Mouse (Mus musculus): ENCODE data around the gene Gm20388. TPM values are rescaled to one million over a fixed set of nuclear protein-coding genes. Genes with fewer than 3 reads are reported as not detected.

The Gm20388 gene
- polyA plus RNA-seq, 1 experiment from 2014 or later = 5.3 TPM

DNA sequence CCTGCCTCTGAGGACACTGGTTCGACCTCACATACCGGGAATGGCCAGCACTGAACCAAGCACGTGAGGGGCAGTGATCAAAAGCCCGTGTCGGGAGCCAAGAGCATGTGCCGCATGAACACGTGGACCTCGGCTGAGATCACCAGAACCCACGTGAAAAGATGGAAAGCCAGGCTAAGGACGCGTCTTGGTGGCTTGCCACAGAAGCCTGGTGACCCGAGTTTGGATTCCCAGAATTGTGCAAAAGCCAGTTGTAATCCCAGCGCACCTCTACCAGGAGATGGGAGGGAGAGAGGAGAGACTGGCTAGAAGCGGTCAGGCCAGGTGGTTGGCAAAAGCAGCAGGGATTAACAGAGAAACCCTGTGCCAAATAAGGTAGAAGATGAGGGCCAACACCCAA lies 2605.1 kb downstream of the Gm20388 start:
- 91% methylated on average over 14 of the region's 14 CpGs for WGBS
- no peak overlapping the region for H3K4me2 ChIP-seq
- no peak overlapping the region for H3K9ac ChIP-seq (ENCODE audit: low read depth, low read length)
- H3K9me3 ChIP-seq (ENCODE audit: control insufficient read depth, low read length) = no peaks in the 10 kb centered on the region
- H3K36me3 ChIP-seq (ENCODE audit: control insufficient read depth, insufficient read depth, low read length) = peaks cover 19% of the 10 kb centered on the region
- H3K27me3 ChIP-seq (replicated peaks; ENCODE audit: control insufficient read depth, insufficient read depth, low read length) = no peaks in the 10 kb centered on the region
- DNase-seq (ENCODE audit: low spot score) (no peak), ATAC-seq (replicated peaks; ENCODE audit: low FRiP score) (no peak)
- H3K4me3 ChIP-seq (ENCODE audit: low read depth, low read length) = no peak overlapping the region
- peaks cover 59% of the 10 kb centered on the region for H3K4me1 ChIP-seq (replicated peaks; ENCODE audit: control insufficient read depth, insufficient read depth, low read length)
- H3K27ac ChIP-seq (ENCODE audit: low read depth, low read length) = no peak overlapping the region

DNA sequence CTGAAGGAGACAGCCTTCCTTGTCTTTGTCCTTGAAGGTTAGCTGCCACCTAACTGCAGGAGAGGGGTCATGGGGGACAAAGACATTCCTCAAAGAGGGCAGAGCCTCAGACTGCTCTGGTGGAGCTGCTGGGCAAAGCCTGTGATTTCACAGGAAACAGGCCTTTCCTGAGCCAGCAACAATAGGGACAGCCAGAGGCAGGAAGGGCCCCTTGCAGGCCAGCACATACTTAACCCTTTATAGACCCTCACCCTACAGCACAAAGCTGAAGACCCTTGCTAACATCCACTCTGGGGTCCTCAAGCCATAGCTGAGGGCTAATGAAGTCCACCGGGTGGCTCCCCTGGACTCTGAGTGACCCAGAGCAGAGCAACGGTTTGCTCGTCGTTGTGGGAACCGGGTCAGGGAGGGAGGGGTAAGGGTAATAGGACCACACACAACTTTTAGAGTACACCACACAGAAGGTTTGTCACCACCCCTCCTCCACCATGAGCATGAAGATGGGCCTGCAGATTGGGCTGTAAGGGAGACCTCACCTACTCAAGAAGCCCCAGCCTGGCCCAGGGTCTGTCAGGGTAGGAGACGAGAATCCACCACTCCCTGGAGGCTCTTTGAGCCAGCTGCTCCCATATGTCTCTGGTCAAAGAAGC lies 2607.0 kb downstream of the Gm20388 start:
- Histone ChIP-seq H3K4me3 (ENCODE audit: low read depth, low read length) (no peak overlapping the region), H3K9ac (ENCODE audit: low read depth, low read length) (0 out of 2 replicates have a peak overlapping the region, but pooled peaks have one; percentile 34), H3K36me3 (ENCODE audit: control insufficient read depth, insufficient read depth, low read length) (peaks cover 10% of the 10 kb centered on the region), H3K27ac (ENCODE audit: low read depth, low read length) (peak overlapping the region; percentile 66), H3K9me3 (ENCODE audit: control insufficient read depth, low read length) (no peaks in the 10 kb centered on the region), H3K4me1 (replicated peaks; ENCODE audit: control insufficient read depth, insufficient read depth, low read length) (peaks cover 58% of the 10 kb centered on the region), H3K4me2 (no peak overlapping the region; the same call in 1 of the 2 replicates), H3K27me3 (replicated peaks; ENCODE audit: control insufficient read depth, insufficient read depth, low read length) (no peaks in the 10 kb centered on the region)
- ATAC-seq (replicated peaks; ENCODE audit: low FRiP score) = peak; percentile 16; the same call in 1 of the 2 replicates
- 25% methylated on average over 6 of the region's 6 CpGs for WGBS
- no peak for DNase-seq (ENCODE audit: low spot score)

DNA sequence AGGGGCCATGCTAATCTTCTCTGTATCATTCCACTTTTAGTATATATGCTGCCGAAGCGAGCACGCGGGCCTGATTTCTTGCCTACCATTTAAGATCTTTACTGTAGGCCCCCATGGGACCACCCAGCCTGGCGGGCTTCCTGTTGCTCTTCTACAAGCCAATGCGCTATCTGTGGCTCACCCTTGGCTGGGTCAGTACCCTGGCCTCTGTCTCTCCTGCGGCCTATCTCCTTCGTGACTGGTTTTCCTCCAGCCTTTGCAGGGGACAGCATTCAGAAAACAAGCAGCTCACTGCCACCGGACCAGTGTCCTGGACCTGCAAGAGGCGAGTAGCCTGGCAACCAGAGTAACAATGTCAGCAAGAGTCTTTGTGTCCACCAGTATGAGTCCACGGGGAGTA lies 2610.0 kb downstream of the Gm20388 start:
- Histone ChIP-seq H3K36me3 (ENCODE audit: control insufficient read depth, insufficient read depth, low read length) (no peaks in the 10 kb centered on the region; the same call in 1 of the 2 replicates), H3K27ac (ENCODE audit: low read depth, low read length) (no peak overlapping the region; the same call in 1 of the 2 replicates), H3K9me3 (ENCODE audit: control insufficient read depth, low read length) (no peaks in the 10 kb centered on the region), H3K9ac (ENCODE audit: low read depth, low read length) (no peak overlapping the region), H3K4me3 (ENCODE audit: low read depth, low read length) (no peak overlapping the region), H3K4me1 (replicated peaks; ENCODE audit: control insufficient read depth, insufficient read depth, low read length) (peaks cover 82% of the 10 kb centered on the region), H3K27me3 (replicated peaks; ENCODE audit: control insufficient read depth, insufficient read depth, low read length) (no peaks in the 10 kb centered on the region), H3K4me2 (peak overlapping the region; percentile 15; the same call in 1 of the 2 replicates)
- no peak for DNase-seq (ENCODE audit: low spot score)
- 58% methylated on average over 11 of the region's 11 CpGs for whole genome bisulfite sequencing
- no peak for ATAC-seq (replicated peaks; ENCODE audit: low FRiP score)

DNA sequence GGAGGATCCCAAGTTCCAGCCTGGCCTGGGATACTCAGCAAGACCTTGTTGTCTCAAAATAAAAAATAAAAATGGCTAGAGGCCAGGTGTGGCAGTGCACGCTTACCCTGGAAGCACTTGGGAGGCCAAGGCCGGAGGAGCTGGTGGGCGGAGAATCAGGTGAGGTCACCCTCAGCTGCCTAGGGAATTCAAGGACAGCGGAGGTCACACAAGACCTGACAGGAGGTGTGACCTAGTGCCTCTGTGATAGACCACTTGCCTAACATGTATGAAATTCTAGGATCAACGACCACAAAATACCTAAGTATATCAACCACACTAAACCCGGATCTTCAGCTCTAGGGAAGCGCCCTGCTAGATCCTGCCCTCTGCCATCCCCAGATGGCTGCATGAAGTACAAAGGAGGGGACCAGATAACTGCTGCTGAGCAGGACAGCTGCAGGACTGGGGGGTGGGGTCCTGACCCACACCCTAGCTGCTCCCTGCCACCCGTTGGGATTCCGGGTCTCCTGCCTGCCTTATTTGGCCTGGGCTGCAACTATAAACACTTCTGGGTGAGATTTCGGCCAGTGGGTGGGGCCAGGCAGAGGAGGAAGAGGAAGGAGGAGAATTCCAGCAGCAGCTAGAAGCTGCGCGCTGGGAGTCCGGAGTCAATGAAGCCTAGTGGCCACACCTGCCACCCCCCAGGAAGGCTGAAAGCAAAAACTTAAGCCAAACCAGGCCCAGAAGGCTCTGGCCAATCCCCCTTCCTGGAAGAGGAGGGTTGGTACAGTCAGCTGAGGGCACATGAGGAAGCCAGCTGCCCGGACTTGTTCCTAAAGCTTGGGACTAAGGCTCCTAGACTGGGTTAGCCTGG lies 2612.4 kb downstream of the Gm20388 start:
- peak overlapping the region; percentile 67 for H3K27ac ChIP-seq (ENCODE audit: low read depth, low read length)
- WGBS = 55% methylated on average over 14 of the region's 14 CpGs
- no peaks in the 10 kb centered on the region for H3K9me3 ChIP-seq (ENCODE audit: control insufficient read depth, low read length)
- no peak for DNase-seq (ENCODE audit: low spot score)
- H3K27me3 ChIP-seq (replicated peaks; ENCODE audit: control insufficient read depth, insufficient read depth, low read length) = no peaks in the 10 kb centered on the region
- H3K36me3 ChIP-seq (ENCODE audit: control insufficient read depth, insufficient read depth, low read length) = no peaks in the 10 kb centered on the region; the same call in 1 of the 2 replicates
- peak overlapping the region; percentile 31 for H3K9ac ChIP-seq (ENCODE audit: low read depth, low read length)
- H3K4me3 ChIP-seq (ENCODE audit: low read depth, low read length) = 0 out of 2 replicates have a peak overlapping the region, but pooled peaks have one; percentile 4
- peak overlapping the region; percentile 59 for H3K4me2 ChIP-seq
- H3K4me1 ChIP-seq (replicated peaks; ENCODE audit: control insufficient read depth, insufficient read depth, low read length) = peaks cover 82% of the 10 kb centered on the region
- ATAC-seq (replicated peaks; ENCODE audit: low FRiP score) = no peak

DNA sequence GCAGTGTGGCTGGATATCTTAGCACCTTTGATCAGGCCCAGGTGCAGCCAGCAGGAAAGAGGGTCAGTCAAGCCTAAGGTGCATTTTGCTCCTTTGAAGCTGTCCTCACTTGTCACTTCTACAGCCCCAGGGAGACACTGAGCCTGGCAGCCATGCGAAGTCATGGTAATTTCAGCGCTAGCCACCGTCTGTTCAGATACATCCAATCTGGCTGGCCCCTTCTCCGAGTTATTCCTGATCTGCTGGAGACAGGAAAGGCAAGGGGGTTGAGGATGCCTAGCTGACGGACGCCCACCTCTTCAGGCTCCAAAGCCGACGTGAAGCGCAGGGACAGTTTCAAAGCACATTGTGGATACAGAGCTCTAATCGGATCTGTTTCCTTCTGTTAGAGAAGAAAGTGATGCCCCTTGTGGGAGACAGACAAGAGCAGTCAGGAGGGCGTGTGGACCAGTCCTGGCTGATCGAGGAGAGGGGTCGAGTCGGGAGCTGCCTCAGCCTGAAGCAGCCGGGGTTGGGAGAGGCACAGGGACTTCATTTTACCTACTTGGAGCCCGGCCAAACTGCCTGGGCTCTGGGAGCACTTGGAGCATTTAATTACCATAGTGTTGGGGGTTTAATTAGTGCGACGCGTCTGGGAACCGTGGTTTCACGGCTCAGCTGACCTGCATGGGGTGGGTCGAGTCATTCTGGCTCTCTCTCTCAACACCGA lies 2613.2 kb downstream of the Gm20388 start:
- DNase-seq (ENCODE audit: low spot score) = no peak
- Histone ChIP-seq H3K27me3 (replicated peaks; ENCODE audit: control insufficient read depth, insufficient read depth, low read length) (no peaks in the 10 kb centered on the region), H3K36me3 (ENCODE audit: control insufficient read depth, insufficient read depth, low read length) (peaks cover 6% of the 10 kb centered on the region), H3K4me1 (replicated peaks; ENCODE audit: control insufficient read depth, insufficient read depth, low read length) (peaks cover 75% of the 10 kb centered on the region), H3K4me2 (peak overlapping the region; percentile 59), H3K4me3 (ENCODE audit: low read depth, low read length) (0 out of 2 replicates have a peak overlapping the region, but pooled peaks have one; percentile 4), H3K27ac (ENCODE audit: low read depth, low read length) (peak overlapping the region; percentile 67), H3K9ac (ENCODE audit: low read depth, low read length) (peak overlapping the region; percentile 31), H3K9me3 (ENCODE audit: control insufficient read depth, low read length) (no peaks in the 10 kb centered on the region)
- 45% methylated on average over 23 of the region's 23 CpGs for WGBS
- ATAC-seq (replicated peaks; ENCODE audit: low FRiP score) = no peak

DNA sequence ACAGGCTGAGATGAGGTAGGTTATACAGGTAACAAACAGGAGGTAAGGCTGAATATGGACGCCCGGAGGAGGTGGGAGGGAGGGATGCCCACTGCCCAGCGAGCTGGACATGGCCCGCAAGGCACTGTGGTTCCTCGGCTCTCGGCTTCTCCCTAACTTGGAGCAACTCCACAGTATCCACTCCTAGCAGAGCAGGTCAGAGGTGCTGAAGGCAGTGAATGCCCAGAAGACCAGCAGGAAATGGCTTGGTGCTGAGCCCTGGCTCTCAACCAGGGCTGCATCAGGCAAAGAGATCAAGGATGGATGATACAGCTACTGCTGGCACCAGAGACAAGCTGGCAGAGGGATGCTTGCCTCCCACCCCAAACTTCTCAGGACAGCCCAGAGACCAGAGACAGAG lies 2613.9 kb downstream of the Gm20388 start:
- peak overlapping the region; percentile 67 for H3K27ac ChIP-seq (ENCODE audit: low read depth, low read length)
- H3K36me3 ChIP-seq (ENCODE audit: control insufficient read depth, insufficient read depth, low read length) = peaks cover 10% of the 10 kb centered on the region
- H3K9ac ChIP-seq (ENCODE audit: low read depth, low read length) = peak overlapping the region; percentile 41
- peak overlapping the region; percentile 59 for H3K4me2 ChIP-seq
- DNase-seq (ENCODE audit: low spot score) (no peak), ATAC-seq (replicated peaks; ENCODE audit: low FRiP score) (no peak)
- H3K9me3 ChIP-seq (ENCODE audit: control insufficient read depth, low read length) = no peaks in the 10 kb centered on the region
- peaks cover 69% of the 10 kb centered on the region for H3K4me1 ChIP-seq (replicated peaks; ENCODE audit: control insufficient read depth, insufficient read depth, low read length)
- H3K4me3 ChIP-seq (ENCODE audit: low read depth, low read length) = no peak overlapping the region
- WGBS = 87% methylated on average over 6 of the region's 6 CpGs
- H3K27me3 ChIP-seq (replicated peaks; ENCODE audit: control insufficient read depth, insufficient read depth, low read length) = no peaks in the 10 kb centered on the region

DNA sequence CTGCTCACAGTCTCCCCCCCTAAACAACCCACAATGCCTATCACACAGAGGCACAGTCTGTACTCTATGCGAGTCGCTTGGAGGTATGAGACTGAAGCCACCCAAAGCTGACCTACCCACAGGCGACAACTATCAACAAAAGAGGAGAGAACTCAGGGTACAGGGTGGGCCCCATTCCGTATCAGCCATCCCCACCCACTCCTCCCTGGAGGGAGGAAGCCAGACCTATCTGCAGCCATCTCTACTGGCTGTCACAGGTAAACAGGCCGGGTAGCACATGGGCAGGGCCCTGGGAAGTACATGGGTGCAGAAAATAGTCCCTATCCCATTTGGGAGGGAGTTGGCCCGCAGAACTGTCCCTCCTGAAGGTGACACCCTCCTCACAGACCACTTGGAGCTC lies 2614.4 kb downstream of the Gm20388 start:
- Histone ChIP-seq H3K27ac (ENCODE audit: low read depth, low read length) (peak overlapping the region; percentile 67), H3K9ac (ENCODE audit: low read depth, low read length) (peak overlapping the region; percentile 41), H3K27me3 (replicated peaks; ENCODE audit: control insufficient read depth, insufficient read depth, low read length) (no peaks in the 10 kb centered on the region), H3K4me1 (replicated peaks; ENCODE audit: control insufficient read depth, insufficient read depth, low read length) (peaks cover 64% of the 10 kb centered on the region), H3K4me2 (peak overlapping the region; percentile 59), H3K4me3 (ENCODE audit: low read depth, low read length) (peak overlapping the region; percentile 20; the same call in 1 of the 2 replicates), H3K36me3 (ENCODE audit: control insufficient read depth, insufficient read depth, low read length) (peaks cover 10% of the 10 kb centered on the region), H3K9me3 (ENCODE audit: control insufficient read depth, low read length) (no peaks in the 10 kb centered on the region)
- whole genome bisulfite sequencing = 47% methylated on average over 6 of the region's 6 CpGs
- ATAC-seq (replicated peaks; ENCODE audit: low FRiP score) (peak; percentile 87), DNase-seq (ENCODE audit: low spot score) (no peak)

DNA sequence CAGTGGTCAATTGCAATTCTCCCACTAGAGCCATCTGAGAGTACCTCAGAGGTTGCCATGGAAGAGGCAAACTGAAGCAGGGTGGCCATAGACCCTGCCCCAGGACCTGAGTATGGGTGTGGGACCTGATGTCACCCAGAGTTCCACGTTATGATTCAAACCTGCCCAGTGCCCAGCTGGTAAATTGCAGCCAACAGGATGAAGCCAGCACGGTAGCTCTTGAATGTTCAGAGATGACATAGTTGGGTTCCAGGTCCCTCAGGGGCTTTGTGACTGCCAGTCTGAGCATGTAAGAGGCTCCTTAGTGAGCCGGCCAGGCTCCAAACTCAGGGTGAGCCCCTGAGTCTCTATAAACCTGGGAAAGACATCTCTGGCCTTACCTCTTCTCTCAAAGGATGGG lies 2615.4 kb downstream of the Gm20388 start:
- H3K4me1 ChIP-seq (replicated peaks; ENCODE audit: control insufficient read depth, insufficient read depth, low read length) = peaks cover 57% of the 10 kb centered on the region
- DNase-seq (ENCODE audit: low spot score) = no peak
- H3K36me3 ChIP-seq (ENCODE audit: control insufficient read depth, insufficient read depth, low read length) = peaks cover 10% of the 10 kb centered on the region
- ATAC-seq (replicated peaks; ENCODE audit: low FRiP score) = no peak
- no peak overlapping the region for H3K4me3 ChIP-seq (ENCODE audit: low read depth, low read length)
- H3K27ac ChIP-seq (ENCODE audit: low read depth, low read length) = peak overlapping the region; percentile 67
- WGBS = 66% methylated on average over 3 of the region's 3 CpGs
- H3K9me3 ChIP-seq (ENCODE audit: control insufficient read depth, low read length) = no peaks in the 10 kb centered on the region
- 0 out of 2 replicates have a peak overlapping the region, but pooled peaks have one; percentile 59 for H3K4me2 ChIP-seq
- peak overlapping the region; percentile 41; the same call in 1 of the 2 replicates for H3K9ac ChIP-seq (ENCODE audit: low read depth, low read length)
- no peaks in the 10 kb centered on the region for H3K27me3 ChIP-seq (replicated peaks; ENCODE audit: control insufficient read depth, insufficient read depth, low read length)
